Mouse (Mus musculus) layer of hippocampus, postnatal 36 days (tissue): Measurements from ENCODE around the gene Hax1. TPM values are rescaled to one million over a fixed set of nuclear protein-coding genes. Genes with fewer than 3 reads are reported as not detected.
A peak's percentile ranks its signal among the peaks of the same experiment; 100 is the strongest.

Experiments
- DNase-seq, 2 experiments: peaks; one replicate each; pipeline ENCODE4 v3.0.0; 2022
- total RNA-seq, 2 experiments: library from RNA; stranded (reverse); gene quantifications; 2 replicates each; pipeline ENCODE4 v1.2.3; 2021

Hax1 gene
- total RNA-seq: 10 to 100 TPM; 97.5 to 98.2 TPM

- DNase-seq: peak; percentile 93 to 94
These were observed at the start of gene Hax1 for GRCm38 (mm10) chr3:89998612-89999054. Gene Hax1 (minus strand): TSS chr3:89998780.

GRCm38 (mm10) chr3:90036263-90036662 is 37.7 kb upstream of the Hax1 start:
- DNase-seq: no peak

GRCm38 (mm10) chr3:90034653-90035052 is 36.1 kb upstream of the Hax1 start:
- no peak for DNase-seq

DNA sequence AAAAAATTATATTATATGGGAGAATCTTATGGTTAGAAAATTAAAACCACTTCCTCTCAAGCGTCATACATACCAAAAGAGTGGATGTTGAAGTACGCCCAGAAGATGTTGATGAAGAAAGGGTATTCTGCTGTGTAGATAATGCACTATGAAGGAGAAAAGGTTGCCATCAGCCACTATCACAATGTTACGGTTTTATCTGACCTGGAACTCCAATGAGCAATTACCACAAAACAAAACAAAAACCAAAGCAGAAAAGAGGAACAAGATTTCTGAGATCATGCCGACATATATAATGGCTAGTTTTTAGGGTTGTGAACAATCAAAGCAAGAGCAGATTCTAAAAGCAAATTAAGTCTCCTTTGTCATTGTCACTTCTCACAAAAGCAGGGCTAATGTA is 18.0 kb upstream of the Hax1 start:
- DNase-seq: no peak

DNA sequence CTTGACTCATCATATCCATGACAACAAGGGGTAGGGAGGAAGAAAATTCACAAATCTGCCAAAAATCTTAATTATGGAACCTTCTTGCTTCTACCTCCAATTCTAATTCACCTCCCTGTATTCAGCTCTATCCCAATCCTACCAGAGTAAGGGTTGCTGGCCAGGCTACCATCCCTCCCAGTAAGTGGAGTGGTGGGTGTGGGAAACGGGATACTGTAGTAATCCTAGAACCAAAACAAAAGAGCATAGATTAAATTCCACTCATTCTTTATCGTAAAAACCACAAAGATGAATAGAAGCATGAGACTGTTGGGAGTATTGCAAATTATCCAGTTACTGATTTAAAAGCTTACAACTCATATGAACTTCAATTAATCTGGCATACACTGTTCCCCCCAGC is 11.7 kb upstream of the Hax1 start:
- DNase-seq: no peak

GRCm38 (mm10) chr3:90004091-90004796 is 5.7 kb upstream of the Hax1 start:
- DNase-seq: no peak

GRCm38 (mm10) chr3:89999830-90000229 is 1.2 kb upstream of the Hax1 start:
- no peak for DNase-seq

GRCm38 (mm10) chr3:89999090-89999489 is 510 bp upstream of the Hax1 start:
- no peak for DNase-seq

- peak in 1 of 2 experiments; percentile 11 for DNase-seq
These were observed 637 bp downstream of the Hax1 start for GRCm38 (mm10) chr3:89997791-89998495.

DNA sequence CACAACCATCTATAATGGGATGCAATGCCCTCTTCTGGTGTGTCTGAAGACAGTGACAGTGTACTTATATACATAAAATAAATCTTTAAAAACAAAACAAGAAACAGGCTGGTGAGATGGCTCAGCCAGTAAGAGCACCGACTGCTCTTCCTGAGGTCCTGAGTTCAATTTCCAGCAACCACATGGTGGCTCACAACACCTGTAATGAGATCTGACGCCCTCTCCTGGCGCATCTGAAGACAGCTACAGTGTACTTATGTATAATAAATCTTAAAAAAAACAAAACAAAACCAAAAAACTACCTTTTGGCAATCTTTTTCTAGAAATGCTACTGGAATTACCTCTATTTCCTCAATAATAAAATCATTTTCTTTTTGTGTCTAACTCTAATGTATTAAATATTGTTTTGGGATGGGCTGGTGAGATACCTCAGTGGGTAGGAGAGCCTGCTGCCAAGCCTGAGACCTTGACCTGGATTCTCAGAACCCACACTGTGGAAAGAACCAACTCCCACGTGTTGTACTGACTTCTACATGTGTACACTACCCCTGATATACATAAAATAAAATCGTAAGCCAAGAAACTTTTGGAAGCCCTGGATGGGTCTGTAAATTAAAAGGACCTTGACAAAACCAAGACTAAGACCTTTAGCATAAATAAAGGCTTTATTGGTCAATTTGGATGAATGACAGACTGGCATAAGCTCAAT is 3.6 kb downstream of the Hax1 start:
- no peak for DNase-seq

DNA sequence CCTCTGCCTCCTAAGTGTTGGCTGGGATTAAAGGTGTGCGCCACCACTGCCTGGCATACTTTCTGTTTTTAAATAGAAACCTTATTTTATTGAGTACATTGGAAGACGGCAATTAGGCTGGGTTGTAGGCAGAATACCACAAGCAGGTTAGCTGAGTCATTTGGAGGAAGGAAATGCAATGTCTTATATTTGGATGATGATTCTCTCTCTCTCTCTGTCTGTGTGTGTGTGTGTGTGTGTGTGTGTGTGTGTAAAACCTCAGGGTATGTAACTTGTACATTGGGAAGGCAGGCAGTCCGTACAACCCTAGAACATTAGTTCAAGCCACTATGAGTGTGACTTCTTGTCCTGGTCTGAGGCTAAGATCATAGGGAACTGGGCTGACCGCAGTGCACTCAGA is 10.8 kb downstream of the Hax1 start:
- no peak for DNase-seq

GRCm38 (mm10) chr3:89987211-89987610 is 11.4 kb downstream of the Hax1 start:
- no peak for DNase-seq

GRCm38 (mm10) chr3:89982426-89982825 is 16.2 kb downstream of the Hax1 start:
- DNase-seq: no peak

GRCm38 (mm10) chr3:89976859-89977258 is 21.7 kb downstream of the Hax1 start:
- DNase-seq: no peak

- no peak for DNase-seq
These were observed 30.1 kb downstream of the Hax1 start for GRCm38 (mm10) chr3:89968509-89968908.

GRCm38 (mm10) chr3:89966946-89967345 is 31.6 kb downstream of the Hax1 start:
- DNase-seq: no peak

DNA sequence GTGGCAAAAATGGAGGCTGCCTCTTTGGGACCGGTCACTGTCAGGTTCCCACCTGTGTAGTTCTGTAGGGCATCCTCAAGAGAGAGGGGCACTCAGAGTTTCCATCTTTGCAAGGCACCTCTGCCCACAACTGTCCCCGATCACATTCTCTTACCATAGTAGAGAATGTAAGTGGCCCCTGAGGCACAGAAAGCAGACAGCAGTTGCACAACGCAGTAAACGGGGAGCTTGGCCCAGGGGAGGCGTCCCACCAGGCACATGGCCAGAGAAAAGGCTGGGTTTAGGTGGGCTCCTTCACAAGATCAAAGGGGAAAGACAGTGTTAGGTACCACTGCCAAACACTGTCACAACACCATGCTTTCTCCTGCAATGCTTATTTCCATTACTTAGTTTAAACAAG is 32.6 kb downstream of the Hax1 start:
- no peak for DNase-seq

DNA sequence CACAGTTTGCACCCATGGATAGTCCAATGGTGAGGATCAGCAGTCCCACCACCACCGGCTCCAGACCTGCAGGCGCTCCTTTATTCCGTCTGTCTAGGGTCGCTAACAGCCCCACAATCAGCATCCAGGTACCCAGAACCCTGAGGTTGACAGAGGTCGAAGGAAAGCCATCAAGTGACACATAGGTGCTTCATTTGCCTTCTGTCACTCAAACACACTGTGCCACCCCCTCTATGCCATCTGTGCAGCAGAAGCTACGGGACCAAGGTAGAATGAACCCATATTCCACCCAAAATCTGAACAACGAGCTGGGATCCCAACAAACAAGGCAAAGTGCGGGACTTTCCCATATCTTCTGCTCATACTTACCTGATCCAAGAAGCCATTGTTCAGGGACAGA is 33.0 kb downstream of the Hax1 start:
- no peak for DNase-seq

DNA sequence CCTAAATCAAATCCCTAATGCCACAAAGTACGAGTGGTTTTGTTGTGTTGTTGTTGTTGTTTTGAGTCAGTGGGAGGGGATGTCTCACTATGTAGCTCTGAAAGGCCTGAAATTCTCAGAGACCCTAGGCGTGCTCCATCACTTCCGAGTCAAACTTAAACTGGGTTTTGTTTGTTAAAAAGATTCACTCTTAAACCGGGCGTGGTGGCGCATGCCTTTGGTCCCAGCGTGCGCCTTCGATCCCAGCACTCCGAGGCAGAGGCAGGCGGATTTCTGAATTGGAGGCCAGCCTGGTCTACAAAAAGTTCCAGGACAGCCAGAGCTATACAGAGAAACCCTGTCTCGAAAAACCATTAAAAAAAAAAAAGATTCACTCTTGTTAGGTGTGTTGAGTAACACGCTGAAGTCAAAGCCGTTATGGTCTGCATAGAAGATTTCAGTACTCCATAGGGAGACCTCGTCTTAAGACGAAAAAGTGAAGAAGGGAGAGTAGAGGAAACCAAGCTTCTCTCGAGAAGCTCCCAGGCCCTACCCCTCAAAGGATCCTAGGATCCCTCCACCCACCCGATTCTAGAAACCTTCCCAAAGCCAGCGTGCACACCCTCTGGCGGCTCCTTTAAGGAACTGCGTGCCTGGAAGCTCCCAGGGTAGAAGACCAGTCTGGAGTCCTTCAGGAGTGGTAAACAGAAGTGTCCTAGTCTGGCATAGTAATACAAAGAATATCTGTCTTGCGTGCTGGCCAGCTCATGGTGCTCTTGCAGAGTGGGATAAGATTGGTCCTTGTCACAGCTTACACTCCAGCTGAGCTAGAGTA is 34.4 kb downstream of the Hax1 start:
- peak in 1 of 2 experiments; percentile 47 for DNase-seq

DNA sequence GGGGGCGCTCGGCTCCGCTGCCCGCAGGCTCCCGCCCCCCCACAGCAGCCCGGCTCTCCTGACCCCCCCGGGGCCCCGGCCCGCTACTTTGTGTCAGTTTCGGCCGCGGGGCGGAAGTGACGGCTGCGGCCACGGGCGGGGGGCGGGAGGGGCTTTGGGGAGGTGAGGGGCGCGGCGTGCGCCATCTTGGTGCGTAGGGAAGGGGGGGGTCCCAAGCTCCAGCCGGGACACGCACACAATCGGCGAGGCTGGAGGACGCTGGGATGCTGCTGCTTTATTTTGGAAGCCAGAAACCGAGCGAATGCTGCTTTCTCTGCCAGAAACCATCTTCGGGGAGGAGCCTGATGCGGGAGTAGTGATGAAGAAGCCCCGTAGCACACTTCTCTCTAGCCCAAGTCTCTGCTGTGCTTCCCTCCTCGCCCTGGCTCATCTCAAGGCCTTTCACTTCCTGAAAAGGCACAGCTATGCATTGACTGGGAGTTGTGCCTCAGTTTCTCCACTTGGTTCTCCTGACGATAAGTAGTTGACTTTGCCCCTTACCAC is 35.3 kb downstream of the Hax1 start, which contains the start of gene Atp8b2:
Gene Atp8b2 (minus strand): TSS at position 288 of the 543 bp plus-strand sequence.
- DNase-seq: peak; percentile 64 to 67

DNA sequence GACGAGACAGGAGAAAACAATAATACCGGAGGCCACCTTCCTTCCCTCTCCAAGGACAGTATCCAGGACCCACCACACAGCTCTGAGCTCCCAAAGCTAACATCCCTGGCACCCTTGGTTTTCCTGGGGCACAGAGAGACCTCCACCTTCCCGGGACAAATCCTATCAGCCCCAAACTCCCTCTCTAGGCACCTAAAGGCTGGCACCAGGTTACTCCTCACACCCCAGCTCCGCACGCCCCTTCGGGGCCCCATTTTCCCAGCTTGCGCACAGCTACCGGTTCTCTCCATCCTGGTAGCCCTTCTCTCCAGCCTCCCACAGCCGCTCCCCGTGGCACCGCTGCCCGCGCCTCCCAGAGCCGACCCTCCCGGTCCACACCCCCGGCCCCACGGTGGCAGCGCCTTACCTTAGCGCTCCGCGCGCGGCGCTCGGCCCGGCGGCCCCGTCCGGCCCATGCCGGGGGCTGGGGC is 35.8 kb downstream of the Hax1 start:
- DNase-seq: peak in 1 of 2 experiments; percentile 34
